Mouse (Mus musculus): ENCODE measurements around the gene Atg9a.

DNA sequence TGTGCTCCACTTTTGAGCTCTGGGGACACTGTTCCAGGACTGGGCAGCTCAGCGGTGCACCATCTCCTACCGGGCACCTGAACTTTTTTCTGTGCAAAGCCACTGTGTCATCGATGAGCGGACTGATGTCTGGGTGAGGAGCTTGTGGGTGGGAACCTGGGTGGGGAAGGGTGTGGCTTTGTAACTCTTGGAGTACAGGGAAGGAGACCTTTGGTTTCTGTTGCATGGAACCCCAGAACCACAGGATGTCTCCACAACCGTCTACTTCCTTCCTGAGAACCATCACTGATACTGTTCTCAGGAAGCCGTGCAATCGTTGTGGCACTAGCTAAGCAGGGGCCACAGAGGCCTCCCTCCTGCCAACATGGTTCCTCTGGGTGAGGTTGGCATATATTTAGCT is 21.1 kb upstream of the Atg9a start:
- TF ChIP-seq CTCF (IDR thresholded peaks at IDR 0.05) (no peak), EP300 (IDR thresholded peaks at IDR 0.05) (no peak)
